Mouse (Mus musculus): ENCODE measurements around the gene Snx13. TPM values are rescaled to one million over a fixed set of nuclear protein-coding genes. Genes with fewer than 3 reads are reported as not detected.

The Snx13 gene
- polyA plus RNA-seq, 1 experiment from 2014 or later: 23.8 TPM

GRCm38 (mm10) chr12:35013950-35014349, 33.0 kb upstream of the Snx13 start:
- DNase-seq (ENCODE audit: low spot score): no peak
- Histone ChIP-seq H3K27ac (ENCODE audit: low read depth, low read length) (no peak overlapping the region), H3K4me1 (ENCODE audit: control insufficient read depth, insufficient read depth, low read length) (no peaks in the 10 kb centered on the region), H3K27me3 (ENCODE audit: control insufficient read depth, insufficient read depth, low read length) (no peaks in the 10 kb centered on the region), H3K36me3 (ENCODE audit: control insufficient read depth, insufficient read depth, low read length) (no peaks in the 10 kb centered on the region), H3K9me3 (ENCODE audit: control insufficient read depth, low read length) (no peaks in the 10 kb centered on the region), H3K4me3 (ENCODE audit: low read depth, low read length) (no peak overlapping the region), H3K9ac (ENCODE audit: low read length) (no peak overlapping the region), H3K4me2 (ENCODE audit: low read depth) (no peak overlapping the region)
- no peak for ATAC-seq (ENCODE audit: insufficient read depth, low FRiP score, low TSS enrichment)
- 56% methylated on average over 2 of the region's 2 CpGs for WGBS

- ATAC-seq (ENCODE audit: insufficient read depth, low FRiP score, low TSS enrichment): no peak
- DNase-seq (ENCODE audit: low spot score): no peak
Observed at GRCm38 (mm10) chr12:35016056-35016455, 30.9 kb upstream of the Snx13 start.

GRCm38 (mm10) chr12:35016481-35017250, 30.3 kb upstream of the Snx13 start:
- 78% methylated on average over 9 of the region's 9 CpGs for WGBS
- Histone ChIP-seq H3K27me3 (ENCODE audit: control insufficient read depth, insufficient read depth, low read length) (no peaks in the 10 kb centered on the region), H3K36me3 (ENCODE audit: control insufficient read depth, insufficient read depth, low read length) (no peaks in the 10 kb centered on the region), H3K4me2 (ENCODE audit: low read depth) (no peak overlapping the region), H3K9ac (ENCODE audit: low read length) (no peak overlapping the region), H3K4me1 (ENCODE audit: control insufficient read depth, insufficient read depth, low read length) (no peaks in the 10 kb centered on the region), H3K27ac (ENCODE audit: low read depth, low read length) (no peak overlapping the region), H3K9me3 (ENCODE audit: control insufficient read depth, low read length) (no peaks in the 10 kb centered on the region), H3K4me3 (ENCODE audit: low read depth, low read length) (no peak overlapping the region)
- ATAC-seq (ENCODE audit: insufficient read depth, low FRiP score, low TSS enrichment) (no peak), DNase-seq (ENCODE audit: low spot score) (no peak)

More at GRCm38 (mm10) chr12:35016056-35016455, 30.9 kb upstream of the Snx13 start:
- no peaks in the 10 kb centered on the region for H3K4me1 ChIP-seq (ENCODE audit: control insufficient read depth, insufficient read depth, low read length)
- 64% methylated on average over 3 of the region's 3 CpGs for WGBS
- no peak overlapping the region for H3K4me3 ChIP-seq (ENCODE audit: low read depth, low read length)
- H3K27ac ChIP-seq (ENCODE audit: low read depth, low read length): no peak overlapping the region
- no peaks in the 10 kb centered on the region for H3K9me3 ChIP-seq (ENCODE audit: control insufficient read depth, low read length)
- H3K9ac ChIP-seq (ENCODE audit: low read length): no peak overlapping the region
- H3K36me3 ChIP-seq (ENCODE audit: control insufficient read depth, insufficient read depth, low read length): no peaks in the 10 kb centered on the region
- no peak overlapping the region for H3K4me2 ChIP-seq (ENCODE audit: low read depth)
- no peaks in the 10 kb centered on the region for H3K27me3 ChIP-seq (ENCODE audit: control insufficient read depth, insufficient read depth, low read length)

GRCm38 (mm10) chr12:35018679-35019237, 28.2 kb upstream of the Snx13 start:
- no peak overlapping the region for H3K9ac ChIP-seq (ENCODE audit: low read length)
- no peaks in the 10 kb centered on the region for H3K9me3 ChIP-seq (ENCODE audit: control insufficient read depth, low read length)
- WGBS: 87% methylated on average over 9 of the region's 9 CpGs
- ATAC-seq (ENCODE audit: insufficient read depth, low FRiP score, low TSS enrichment) (no peak), DNase-seq (ENCODE audit: low spot score) (no peak)
- H3K4me2 ChIP-seq (ENCODE audit: low read depth): no peak overlapping the region
- no peaks in the 10 kb centered on the region for H3K27me3 ChIP-seq (ENCODE audit: control insufficient read depth, insufficient read depth, low read length)
- H3K4me1 ChIP-seq (ENCODE audit: control insufficient read depth, insufficient read depth, low read length): no peaks in the 10 kb centered on the region
- no peak overlapping the region for H3K4me3 ChIP-seq (ENCODE audit: low read depth, low read length)
- H3K36me3 ChIP-seq (ENCODE audit: control insufficient read depth, insufficient read depth, low read length): no peaks in the 10 kb centered on the region
- no peak overlapping the region for H3K27ac ChIP-seq (ENCODE audit: low read depth, low read length)

- Histone ChIP-seq H3K36me3 (ENCODE audit: control insufficient read depth, insufficient read depth, low read length) (no peaks in the 10 kb centered on the region), H3K9me3 (ENCODE audit: control insufficient read depth, low read length) (no peaks in the 10 kb centered on the region), H3K27ac (ENCODE audit: low read depth, low read length) (no peak overlapping the region), H3K4me1 (ENCODE audit: control insufficient read depth, insufficient read depth, low read length) (no peaks in the 10 kb centered on the region), H3K9ac (ENCODE audit: low read length) (no peak overlapping the region), H3K27me3 (ENCODE audit: control insufficient read depth, insufficient read depth, low read length) (no peaks in the 10 kb centered on the region), H3K4me2 (ENCODE audit: low read depth) (no peak overlapping the region), H3K4me3 (ENCODE audit: low read depth, low read length) (no peak overlapping the region)
- ATAC-seq (ENCODE audit: insufficient read depth, low FRiP score, low TSS enrichment): no peak
- 85% methylated on average over 9 of the region's 9 CpGs for WGBS
- no peak for DNase-seq (ENCODE audit: low spot score)
Observed at GRCm38 (mm10) chr12:35021285-35021684, 25.7 kb upstream of the Snx13 start.

GRCm38 (mm10) chr12:35022066-35022465, 24.9 kb upstream of the Snx13 start:
- H3K36me3 ChIP-seq (ENCODE audit: control insufficient read depth, insufficient read depth, low read length): no peaks in the 10 kb centered on the region
- no peak overlapping the region for H3K4me2 ChIP-seq (ENCODE audit: low read depth)
- no peaks in the 10 kb centered on the region for H3K9me3 ChIP-seq (ENCODE audit: control insufficient read depth, low read length)
- no peak for ATAC-seq (ENCODE audit: insufficient read depth, low FRiP score, low TSS enrichment)
- no peaks in the 10 kb centered on the region for H3K27me3 ChIP-seq (ENCODE audit: control insufficient read depth, insufficient read depth, low read length)
- no peaks in the 10 kb centered on the region for H3K4me1 ChIP-seq (ENCODE audit: control insufficient read depth, insufficient read depth, low read length)
- no peak for DNase-seq (ENCODE audit: low spot score)
- H3K27ac ChIP-seq (ENCODE audit: low read depth, low read length): no peak overlapping the region
- 63% methylated on average over 10 of the region's 10 CpGs for WGBS
- H3K4me3 ChIP-seq (ENCODE audit: low read depth, low read length): no peak overlapping the region
- H3K9ac ChIP-seq (ENCODE audit: low read length): no peak overlapping the region

- Histone ChIP-seq H3K36me3 (ENCODE audit: control insufficient read depth, insufficient read depth, low read length) (no peaks in the 10 kb centered on the region), H3K4me1 (ENCODE audit: control insufficient read depth, insufficient read depth, low read length) (no peaks in the 10 kb centered on the region), H3K9me3 (ENCODE audit: control insufficient read depth, low read length) (no peaks in the 10 kb centered on the region), H3K4me3 (ENCODE audit: low read depth, low read length) (no peak overlapping the region), H3K27me3 (ENCODE audit: control insufficient read depth, insufficient read depth, low read length) (no peaks in the 10 kb centered on the region), H3K9ac (ENCODE audit: low read length) (no peak overlapping the region), H3K4me2 (ENCODE audit: low read depth) (no peak overlapping the region), H3K27ac (ENCODE audit: low read depth, low read length) (no peak overlapping the region)
- DNase-seq (ENCODE audit: low spot score) (no peak), ATAC-seq (ENCODE audit: insufficient read depth, low FRiP score, low TSS enrichment) (no peak)
- 69% methylated on average over 4 of the region's 4 CpGs for WGBS
Observed at GRCm38 (mm10) chr12:35025916-35026432, 21.0 kb upstream of the Snx13 start.

GRCm38 (mm10) chr12:35027533-35027932, 19.5 kb upstream of the Snx13 start:
- Histone ChIP-seq H3K4me3 (ENCODE audit: low read depth, low read length) (no peak overlapping the region), H3K36me3 (ENCODE audit: control insufficient read depth, insufficient read depth, low read length) (no peaks in the 10 kb centered on the region), H3K9me3 (ENCODE audit: control insufficient read depth, low read length) (no peaks in the 10 kb centered on the region), H3K27ac (ENCODE audit: low read depth, low read length) (no peak overlapping the region), H3K4me2 (ENCODE audit: low read depth) (no peak overlapping the region), H3K9ac (ENCODE audit: low read length) (no peak overlapping the region), H3K27me3 (ENCODE audit: control insufficient read depth, insufficient read depth, low read length) (no peaks in the 10 kb centered on the region), H3K4me1 (ENCODE audit: control insufficient read depth, insufficient read depth, low read length) (no peaks in the 10 kb centered on the region)
- WGBS: 66% methylated on average over 1 of the region's 1 CpGs
- ATAC-seq (ENCODE audit: insufficient read depth, low FRiP score, low TSS enrichment) (no peak), DNase-seq (ENCODE audit: low spot score) (no peak)
